Mouse (Mus musculus): ENCODE results near the gene Trim31.

The Trim31 gene

DNA sequence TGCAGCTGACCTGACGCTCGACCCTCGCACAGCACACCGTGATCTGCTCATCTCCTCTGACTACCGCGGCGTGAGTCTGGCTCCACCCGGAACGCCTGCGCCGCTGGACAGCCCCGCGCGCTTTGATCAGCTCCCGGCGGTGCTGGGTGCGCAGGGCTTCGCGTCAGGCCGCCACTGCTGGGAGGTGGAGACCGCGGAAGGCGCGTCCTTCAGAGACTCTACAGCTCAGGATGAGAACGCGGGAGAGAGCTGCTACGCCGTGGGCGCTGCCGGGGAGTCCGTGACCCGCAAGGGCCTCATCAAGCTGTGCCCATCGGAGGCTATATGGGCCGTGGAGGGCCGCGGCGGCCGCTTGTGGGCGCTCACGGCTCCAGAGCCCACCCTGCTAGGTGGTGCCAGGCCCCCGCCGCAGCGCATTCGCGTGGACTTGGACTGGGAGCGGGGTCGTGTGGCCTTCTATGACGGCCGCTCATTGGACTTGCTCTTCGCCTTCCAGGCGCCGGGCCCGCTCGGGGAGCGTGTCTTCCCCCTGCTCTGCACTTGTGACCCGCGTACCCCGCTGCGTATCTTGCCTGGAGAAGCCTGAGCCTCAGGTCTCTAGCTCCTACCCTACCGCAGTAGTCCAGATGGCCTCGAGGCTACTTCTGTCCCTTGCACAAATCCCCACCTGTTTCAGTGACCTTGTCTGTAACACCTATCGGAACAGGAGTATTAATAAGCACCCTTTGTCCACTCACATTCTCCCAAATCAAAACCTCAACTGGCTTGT is 49.3 kb downstream of the Trim31 start:
- peak; percentile 33 for DNase-seq

GRCm38 (mm10) chr17:36948286-36948685 is 50.4 kb downstream of the Trim31 start:
- DNase-seq = no peak

GRCm38 (mm10) chr17:36949265-36949664 is 51.3 kb downstream of the Trim31 start:
- DNase-seq = no peak

- peak; percentile 98 for DNase-seq
These were observed 53.3 kb downstream of the Trim31 start, which contains the start of gene Ppp1r11 for GRCm38 (mm10) chr17:36950981-36951947. Ppp1r11 (minus strand) TSS chr17:36951741.

DNA sequence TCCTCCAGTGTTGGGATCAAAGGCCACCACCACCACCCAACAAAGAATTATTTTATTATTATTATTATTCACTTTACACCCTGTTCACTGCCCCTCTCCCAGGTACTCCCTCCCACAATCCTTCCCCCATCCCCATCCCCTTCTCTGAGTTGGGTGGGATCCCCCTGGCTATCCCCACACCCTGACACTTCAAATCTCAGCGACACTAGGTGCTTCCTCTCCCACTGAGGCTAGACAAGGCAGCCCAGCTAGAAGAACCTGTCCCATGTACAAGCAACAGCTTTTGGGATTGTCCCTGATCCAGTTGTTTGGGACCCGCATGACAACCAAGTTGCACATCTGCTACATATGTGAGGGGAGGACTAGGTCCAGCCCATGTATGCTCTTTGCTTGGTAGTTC is 54.7 kb downstream of the Trim31 start:
- no peak for DNase-seq

DNA sequence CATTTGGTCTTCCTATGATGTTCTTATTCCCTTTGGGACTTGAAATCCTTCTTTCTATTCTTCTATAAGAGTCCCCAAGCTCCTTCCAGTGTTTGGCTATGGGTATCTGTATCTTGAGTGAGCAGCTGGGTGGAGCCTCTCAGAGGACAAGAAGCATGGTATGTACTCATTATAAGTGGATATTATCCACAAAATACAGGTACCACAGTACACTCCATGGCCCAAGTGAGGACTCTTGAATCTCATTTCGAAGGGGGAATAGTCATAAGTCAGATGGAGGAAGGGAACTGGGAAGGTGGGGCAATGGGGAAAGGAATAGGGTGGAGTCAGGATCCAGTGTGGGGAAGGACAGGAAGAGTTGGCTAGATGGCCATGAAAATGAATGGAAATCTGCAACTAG is 55.1 kb downstream of the Trim31 start:
- no peak for DNase-seq

DNA sequence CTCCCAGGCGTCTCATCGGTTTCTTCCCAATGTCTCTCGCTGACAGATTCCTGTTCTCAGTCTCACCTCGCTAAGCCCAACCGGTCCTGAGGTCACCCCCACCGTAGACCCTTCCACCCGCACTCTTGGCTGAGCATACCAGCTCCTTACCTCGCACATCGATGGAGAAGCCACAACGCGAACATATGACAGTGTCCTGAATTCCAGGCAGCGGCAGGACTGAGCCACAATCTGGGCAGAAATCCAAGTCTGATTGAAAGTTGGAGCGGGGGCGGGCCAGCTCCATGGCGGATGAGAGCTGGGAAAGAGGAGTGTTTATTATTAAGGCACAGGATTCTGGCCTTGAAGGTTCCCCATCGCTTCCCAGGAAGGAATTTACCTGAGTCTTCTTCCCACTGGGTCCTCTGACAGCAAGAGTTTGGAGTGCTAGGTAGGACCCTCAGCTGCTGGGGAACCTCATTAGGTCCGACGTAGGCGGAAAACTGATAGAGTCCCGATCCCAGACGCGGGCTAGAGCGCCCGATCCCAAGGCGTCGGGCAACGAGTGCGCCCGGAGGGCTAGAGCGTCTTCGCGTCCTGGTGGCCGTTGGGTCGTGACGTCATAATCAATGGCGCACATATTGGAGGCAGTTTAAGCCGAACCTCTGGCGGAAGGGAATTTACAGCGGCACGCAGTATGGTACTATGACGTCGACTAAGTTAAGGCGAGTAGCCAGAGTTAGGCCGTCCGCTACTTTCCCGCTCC is 60.3 kb downstream of the Trim31 start, which contains the start of the genes Znrd1 and Znrd1as:
TSS of gene Znrd1 (minus strand) at position 561 of the 745 bp plus-strand sequence.
TSS of gene Znrd1as (plus strand) at position 594 of the 745 bp plus-strand sequence.
- DNase-seq = peak; percentile 97

GRCm38 (mm10) chr17:36958884-36959283 is 61.0 kb downstream of the Trim31 start:
- DNase-seq = peak; percentile 22
